Mouse (Mus musculus) embryonic facial prominence, embryonic 11.5 days (tissue): ENCODE measurements at regions not wholly inside any gene's neighbourhood (a gene's known extent, or its start where the extent isn't known, plus 50 kb on each side); places are given as distances from the start of the nearest gene placed in this dataset.
"Not testable (repeated sequence)": the region's sequence is repeated elsewhere in the genome, so short reads cannot be mapped to it uniquely, and the experiment has no call there.

ENCODE experiments used
- ATAC-seq: fragments of 200-750 bp; cut with Nextera tagmentation; replicated peaks from 2 replicates; pipeline ENCODE4 v1.8.0; 2017; ENCODE audit warnings: low read depth; ENCODE audit not compliant: insufficient number of reproducible peaks, low FRiP score, low TSS enrichment
- DNase-seq: peaks from one replicate; pipeline ENCODE4 v3.0.0-alpha.2; 2015; ENCODE audit warnings: low spot score
- H3K27ac ChIP-seq: fragments of 300-500 bp; sonication (generic); replicated peaks from 2 replicates; pipeline ENCODE4 v1.5.1; 2014; ENCODE audit warnings: mild to moderate bottlenecking, low read depth, low read length, control low read depth
- H3K27me3 ChIP-seq: fragments of 300-500 bp; sonication (generic); 2 replicates; pipeline ENCODE4 v1.6.1; 2014; ENCODE audit warnings: mild to moderate bottlenecking, low read length, moderate library complexity, mixed read lengths; ENCODE audit not compliant: control insufficient read depth, insufficient read depth
- H3K36me3 ChIP-seq: fragments of 300-500 bp; sonication (generic); replicated peaks from 2 replicates; pipeline ENCODE4 v1.6.1; 2014; ENCODE audit warnings: low read depth, mild to moderate bottlenecking, low read length, moderate library complexity, mixed read lengths; ENCODE audit not compliant: control insufficient read depth, insufficient read depth
- H3K4me1 ChIP-seq: fragments of 300-500 bp; sonication (generic); 2 replicates; pipeline ENCODE4 v1.6.1; 2014; ENCODE audit warnings: low read length, mixed read lengths; ENCODE audit not compliant: control insufficient read depth, insufficient read depth
- H3K4me2 ChIP-seq: fragments of 300-500 bp; sonication (generic); 2 replicates; pipeline ENCODE4 v1.6.1; 2014; ENCODE audit warnings: low read depth, mild to moderate bottlenecking, control low read depth, low read length, moderate library complexity
- H3K4me3 ChIP-seq: fragments of 300-500 bp; sonication (generic); 2 replicates; pipeline ENCODE4 v1.5.1; 2014; ENCODE audit warnings: low read depth, low read length, control low read depth
- H3K9ac ChIP-seq: fragments of 300-500 bp; sonication (generic); replicated peaks from 2 replicates; pipeline ENCODE4 v1.6.1; 2014; ENCODE audit warnings: mild to moderate bottlenecking, control low read depth, low read length
- H3K9me3 ChIP-seq: fragments of 300-500 bp; sonication (generic); replicated peaks from 2 replicates; pipeline ENCODE4 v1.6.1; 2016; ENCODE audit warnings: mild to moderate bottlenecking, low read length, inconsistent platforms, mixed read lengths; ENCODE audit not compliant: control insufficient read depth
- WGBS: fragments of 180-500 bp; shearing (Covaris S2); extraction: QIAGEN DNeasy Blood & Tissue Kit; methylation state at CpG from one replicate; pipeline ENCODE4 v1.1.7; 2014; 5-methylcytosine and 5-hydroxymethylcytosine counted together

DNA sequence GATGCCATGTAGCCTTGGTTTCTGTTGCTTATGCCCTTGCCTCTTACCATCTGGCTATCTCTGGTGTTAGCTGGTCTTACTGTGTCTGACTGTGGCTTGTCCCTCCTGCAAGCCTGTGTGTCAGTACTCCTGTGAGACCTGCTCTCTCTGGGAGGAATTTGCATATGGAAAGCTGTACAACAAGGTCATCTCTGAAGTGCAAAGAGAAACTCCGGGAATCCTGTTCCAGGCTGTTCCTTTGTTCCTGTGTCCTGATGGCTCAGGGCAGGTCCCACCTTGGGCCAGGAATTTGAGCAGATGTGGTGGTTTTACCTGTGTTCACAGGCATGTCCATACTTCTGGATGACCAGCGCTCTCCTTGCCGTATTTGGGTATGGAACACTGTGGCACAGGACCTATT is 218.6 kb upstream of the Nsun6 start:
- Histone ChIP-seq H3K9ac (no peak overlapping the region), H3K36me3 (no peaks in the 10 kb centered on the region), H3K27ac (no peak overlapping the region), H3K27me3 (no peaks in the 10 kb centered on the region), H3K4me3 (no peak overlapping the region), H3K4me2 (no peak overlapping the region), H3K4me1 (no peaks in the 10 kb centered on the region), H3K9me3 (no peaks in the 10 kb centered on the region)
- 86% methylated on average over 3 of the region's 3 CpGs for WGBS
- ATAC-seq (no peak), DNase-seq (no peak)

DNA sequence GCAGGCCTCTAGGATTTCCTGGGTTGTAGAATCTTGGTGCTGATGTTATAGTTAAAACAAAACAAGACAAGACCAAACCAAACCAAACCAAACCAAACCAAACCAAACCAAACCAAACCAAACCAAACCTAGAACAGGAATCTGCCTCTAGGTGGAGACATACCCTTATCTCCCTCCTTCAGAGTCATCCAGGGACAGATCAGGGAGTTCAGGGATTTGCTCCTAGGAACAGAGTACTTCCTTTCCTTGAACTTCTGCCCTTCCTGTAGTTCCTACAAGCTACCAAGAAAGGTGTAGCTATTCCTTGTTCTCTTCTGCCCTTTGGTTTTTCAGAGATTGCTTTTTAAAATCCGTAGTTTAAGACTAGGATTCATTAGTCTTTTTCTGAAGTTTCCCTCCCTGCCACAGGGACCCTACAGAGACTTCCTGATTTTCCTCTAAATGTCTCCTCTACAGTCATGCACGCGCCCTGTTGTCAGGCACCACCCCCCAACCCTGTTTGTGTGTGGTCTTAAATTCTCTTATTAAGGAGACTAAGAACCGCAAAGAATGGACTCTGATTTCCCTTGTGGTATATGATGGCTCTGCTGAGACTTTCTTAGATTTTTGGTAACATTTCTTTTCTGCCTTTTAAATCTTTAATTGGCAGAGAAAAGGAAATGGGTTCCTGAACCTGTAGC is 205.8 kb upstream of the Nsun6 start:
- no peaks in the 10 kb centered on the region for H3K27me3 ChIP-seq
- no peak overlapping the region for H3K27ac ChIP-seq
- H3K36me3 ChIP-seq, result no peaks in the 10 kb centered on the region
- H3K9ac ChIP-seq, result no peak overlapping the region
- WGBS, result 22% methylated on average over 4 of the region's 4 CpGs
- no peaks in the 10 kb centered on the region for H3K9me3 ChIP-seq
- no peak for ATAC-seq
- H3K4me2 ChIP-seq, result no peak overlapping the region
- H3K4me1 ChIP-seq, result no peaks in the 10 kb centered on the region
- H3K4me3 ChIP-seq, result no peak overlapping the region
- peak; percentile 49 for DNase-seq

- not testable (repeated sequence) for H3K9me3 ChIP-seq, H3K27me3 ChIP-seq, H3K4me2 ChIP-seq, ATAC-seq, H3K36me3 ChIP-seq, H3K27ac ChIP-seq, DNase-seq, H3K4me3 ChIP-seq, H3K9ac ChIP-seq, H3K4me1 ChIP-seq
- WGBS, result 89% methylated on average over 1 of the region's 1 CpGs
Measured at GRCm38 (mm10) chr2:15242276-15242675, 187.4 kb upstream of the Nsun6 start.

DNA sequence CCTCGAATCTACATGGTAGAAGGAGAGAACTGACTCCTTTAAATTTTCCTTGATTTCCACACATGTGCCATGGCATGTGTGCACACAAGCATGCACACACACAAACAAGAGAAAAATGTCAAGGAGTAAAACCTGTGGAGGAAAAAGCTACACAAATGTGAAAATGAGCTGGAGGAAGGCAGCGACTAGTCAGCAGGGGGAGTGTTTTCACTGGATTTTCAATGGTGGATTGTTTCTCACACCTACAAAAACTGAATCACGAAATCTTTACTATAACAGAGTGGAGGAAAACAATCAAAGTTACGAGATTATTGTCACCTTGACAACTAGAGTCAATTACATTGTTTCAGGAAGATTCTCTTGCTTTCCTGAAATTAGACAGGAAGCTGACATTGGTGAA is 167.0 kb upstream of the Nsun6 start:
- H3K4me1 ChIP-seq, result no peaks in the 10 kb centered on the region
- WGBS, result 55% methylated on average over 4 of the region's 4 CpGs
- H3K9me3 ChIP-seq, result no peaks in the 10 kb centered on the region
- no peaks in the 10 kb centered on the region for H3K36me3 ChIP-seq
- no peak overlapping the region for H3K9ac ChIP-seq
- H3K27me3 ChIP-seq, result no peaks in the 10 kb centered on the region
- no peak overlapping the region for H3K27ac ChIP-seq
- H3K4me3 ChIP-seq, result no peak overlapping the region
- ATAC-seq (no peak), DNase-seq (peak; percentile 12)
- H3K4me2 ChIP-seq, result no peak overlapping the region

DNA sequence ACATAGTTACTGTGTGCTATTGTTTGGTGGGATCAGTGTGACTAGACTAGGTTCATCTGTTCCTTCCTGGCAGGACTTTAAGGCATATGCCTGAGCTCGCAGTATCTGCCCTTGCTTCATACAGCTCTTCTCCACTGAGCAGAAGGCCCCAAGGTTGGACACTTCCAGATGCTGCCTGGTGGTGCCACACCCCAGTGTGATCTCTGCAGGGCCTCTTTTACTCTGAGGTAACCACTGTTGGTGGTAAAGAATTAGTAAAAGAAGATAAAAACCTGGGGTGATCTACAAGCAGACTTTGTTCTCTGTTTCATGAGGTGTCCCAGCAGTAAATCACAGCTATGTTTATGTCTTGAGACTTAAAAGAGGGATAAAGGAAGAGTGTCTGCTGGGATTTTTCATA is 133.2 kb upstream of the Nsun6 start:
- Histone ChIP-seq H3K4me2 (no peak overlapping the region), H3K4me1 (no peaks in the 10 kb centered on the region)

GRCm38 (mm10) chr2:15181000-15181399 is 126.1 kb upstream of the Nsun6 start:
- Histone ChIP-seq H3K4me2 (no peak overlapping the region), H3K36me3 (no peaks in the 10 kb centered on the region), H3K4me1 (no peaks in the 10 kb centered on the region), H3K9me3 (no peaks in the 10 kb centered on the region), H3K27ac (no peak overlapping the region), H3K4me3 (no peak overlapping the region), H3K27me3 (no peaks in the 10 kb centered on the region), H3K9ac (no peak overlapping the region)
- no peak for DNase-seq
- ATAC-seq, result no peak
- WGBS, result 75% methylated on average over 3 of the region's 3 CpGs

More for the DNA sequence above, 133.2 kb upstream of the Nsun6 start:
- no peak for DNase-seq
- WGBS, result 92% methylated on average over 1 of the region's 1 CpGs
- ATAC-seq, result no peak
- H3K27me3 ChIP-seq, result no peaks in the 10 kb centered on the region
- H3K4me3 ChIP-seq, result no peak overlapping the region
- H3K36me3 ChIP-seq, result no peaks in the 10 kb centered on the region
- no peak overlapping the region for H3K27ac ChIP-seq
- no peak overlapping the region for H3K9ac ChIP-seq
- no peaks in the 10 kb centered on the region for H3K9me3 ChIP-seq

- Histone ChIP-seq H3K4me2 (no peak overlapping the region), H3K9me3 (no peaks in the 10 kb centered on the region), H3K36me3 (no peaks in the 10 kb centered on the region), H3K4me1 (no peaks in the 10 kb centered on the region), H3K27ac (no peak overlapping the region), H3K9ac (no peak overlapping the region), H3K4me3 (no peak overlapping the region), H3K27me3 (no peaks in the 10 kb centered on the region)
- ATAC-seq (no peak), DNase-seq (no peak)
Measured at GRCm38 (mm10) chr2:15166435-15167024, 111.7 kb upstream of the Nsun6 start.

DNA sequence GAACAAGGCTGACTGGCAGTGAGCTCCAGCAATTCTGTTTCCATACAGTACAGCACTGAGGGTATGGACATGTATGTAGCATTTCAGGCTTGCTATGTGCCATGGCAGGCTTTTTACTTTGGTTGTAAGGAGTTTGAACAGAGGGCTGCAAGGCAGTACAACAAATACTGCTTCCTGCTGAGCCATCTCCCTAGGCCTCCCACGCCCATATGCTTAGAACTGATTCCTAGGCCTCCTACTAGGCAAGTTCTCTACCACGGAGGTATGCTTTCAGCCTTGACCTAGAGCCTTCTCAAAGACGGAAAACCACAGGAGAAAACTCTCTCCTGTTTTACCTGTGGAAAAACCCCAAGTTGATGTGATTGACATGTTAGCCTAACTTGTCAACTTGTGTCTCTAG is 111.0 kb upstream of the Nsun6 start:
- no peak overlapping the region for H3K4me2 ChIP-seq
- no peak for ATAC-seq

More for the DNA sequence above, 111.0 kb upstream of the Nsun6 start:
- WGBS, result 58% methylated on average over 3 of the region's 3 CpGs
- H3K27me3 ChIP-seq, result no peaks in the 10 kb centered on the region
- no peaks in the 10 kb centered on the region for H3K9me3 ChIP-seq
- no peak overlapping the region for H3K27ac ChIP-seq
- no peak overlapping the region for H3K9ac ChIP-seq
- no peak overlapping the region for H3K4me3 ChIP-seq
- H3K4me1 ChIP-seq, result no peaks in the 10 kb centered on the region
- no peak for DNase-seq
- H3K36me3 ChIP-seq, result no peaks in the 10 kb centered on the region
